Mouse (Mus musculus) limb, embryonic 11.5 days (tissue): ENCODE results near the gene Hacd4. TPM values are rescaled to one million over a fixed set of nuclear protein-coding genes. Genes with fewer than 3 reads are reported as not detected.
"Not testable (repeated sequence)": the region's sequence is repeated elsewhere in the genome, so short reads cannot be mapped to it uniquely, and the experiment has no call there.

Experiments used
- ATAC-seq: fragments of 200-750 bp; cut with Nextera tagmentation; 2 replicates; pipeline ENCODE4 v1.8.0; 2017; ENCODE audit warnings: low read depth; ENCODE audit not compliant: insufficient number of reproducible peaks, low FRiP score, low TSS enrichment
- DNase-seq: peaks from one replicate; pipeline ENCODE4 v3.0.0-alpha.2; 2015; ENCODE audit warnings: low spot score
- H3K27ac ChIP-seq: fragments of 300-500 bp; sonication (generic); replicated peaks from 2 replicates; pipeline ENCODE4 v1.5.1; 2014; ENCODE audit warnings: low read depth, mild to moderate bottlenecking, low read length
- H3K27me3 ChIP-seq: fragments of 300-500 bp; sonication (generic); 2 replicates; pipeline ENCODE4 v1.6.1; 2014; ENCODE audit warnings: mild to moderate bottlenecking, low read length, mixed read lengths; ENCODE audit not compliant: control insufficient read depth, insufficient read depth
- H3K36me3 ChIP-seq: fragments of 300-500 bp; sonication (generic); 2 replicates; pipeline ENCODE4 v1.6.1; 2014; ENCODE audit warnings: mild to moderate bottlenecking, low read length, moderate library complexity, mixed read lengths; ENCODE audit not compliant: control insufficient read depth, insufficient read depth
- H3K4me1 ChIP-seq: fragments of 300-500 bp; sonication (generic); 2 replicates; pipeline ENCODE4 v1.6.1; 2014; ENCODE audit warnings: low read length, mixed read lengths; ENCODE audit not compliant: control insufficient read depth, insufficient read depth
- H3K4me2 ChIP-seq: fragments of 300-500 bp; sonication (generic); 2 replicates; pipeline ENCODE4 v1.6.1; 2014; ENCODE audit warnings: low read depth, mild to moderate bottlenecking, moderate library complexity; ENCODE audit not compliant: severe bottlenecking
- H3K4me3 ChIP-seq: fragments of 300-500 bp; sonication (generic); 2 replicates; pipeline ENCODE4 v1.5.1; 2014; ENCODE audit warnings: low read depth, low read length
- H3K9ac ChIP-seq: fragments of 300-500 bp; sonication (generic); 2 replicates; pipeline ENCODE4 v1.6.1; 2014; ENCODE audit warnings: mild to moderate bottlenecking, low read length
- H3K9me3 ChIP-seq: fragments of 300-500 bp; sonication (generic); 2 replicates; pipeline ENCODE4 v1.6.1; 2016; ENCODE audit warnings: low read length; ENCODE audit not compliant: control insufficient read depth
- WGBS: fragments of 180-500 bp; shearing (Covaris S2); extraction: QIAGEN DNeasy Blood & Tissue Kit; methylation state at CpG from one replicate; pipeline ENCODE4 v1.1.7; 2014; 5-methylcytosine and 5-hydroxymethylcytosine counted together
- polyA plus RNA-seq: library from polyadenylated mRNA; unstranded; fragments of >200 nt; fragmentation: Nextera tagmentation; extraction: Ambion mirVana; gene quantifications from 2 replicates; pipeline ENCODE4 v1.2.1, GENCODE M21; 2014

Gene Hacd4
- polyA plus RNA-seq, 1 experiment from 2014 or later: 3.4 TPM

DNA sequence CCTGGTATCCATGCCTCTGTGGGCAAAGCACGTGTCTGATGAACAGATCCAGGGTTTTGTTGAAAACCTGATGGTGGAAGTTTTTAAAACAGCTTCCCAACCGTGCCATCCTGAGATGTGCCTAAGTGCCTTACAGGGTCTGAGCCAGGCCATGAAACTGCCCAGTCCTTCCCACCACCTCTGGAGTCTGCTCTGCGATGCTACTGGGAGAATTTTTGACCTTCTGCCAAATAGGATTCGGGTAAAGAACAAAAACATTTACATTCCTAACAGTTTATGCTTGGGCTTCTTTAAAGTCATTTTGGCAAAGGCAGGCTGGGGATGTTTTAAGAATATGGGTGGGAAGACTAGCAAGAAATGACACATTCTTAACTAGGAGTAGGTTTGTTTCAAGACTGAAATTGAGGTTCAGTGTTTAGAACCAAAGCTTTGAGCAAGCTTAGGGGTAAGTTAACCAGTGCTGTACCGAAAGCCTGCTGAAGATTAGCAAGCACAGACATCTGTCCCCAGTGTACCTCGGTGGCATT lies 41.7 kb downstream of the Hacd4 start:
- DNase-seq (no peak), ATAC-seq (no peak)
- Histone ChIP-seq H3K4me1 (no peaks in the 10 kb centered on the region), H3K9me3 (no peaks in the 10 kb centered on the region), H3K36me3 (no peaks in the 10 kb centered on the region), H3K27ac (no peak overlapping the region), H3K4me2 (no peak overlapping the region), H3K9ac (no peak overlapping the region), H3K4me3 (no peak overlapping the region), H3K27me3 (no peaks in the 10 kb centered on the region)
- 83% methylated on average over 6 of the region's 6 CpGs for WGBS

DNA sequence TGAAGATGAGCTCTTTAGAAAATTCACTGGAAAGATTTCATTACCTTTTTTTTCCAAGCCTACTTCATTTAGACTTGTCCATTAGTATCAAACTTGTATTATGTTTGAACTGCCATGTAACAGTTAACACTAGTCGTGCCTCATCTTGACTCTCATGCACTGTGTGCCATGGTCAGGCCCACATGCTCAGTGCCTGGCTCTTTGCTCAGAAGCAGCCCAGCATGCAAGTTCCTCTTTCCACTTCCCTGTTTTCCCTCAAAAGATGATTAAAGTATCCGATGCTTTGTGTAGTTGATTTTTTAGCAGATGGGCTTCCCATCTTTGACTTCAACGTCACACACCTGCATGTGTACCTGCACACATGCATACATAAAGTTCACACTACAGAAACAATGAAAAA lies 43.0 kb downstream of the Hacd4 start:
- Histone ChIP-seq H3K36me3 (no peaks in the 10 kb centered on the region), H3K9ac (no peak overlapping the region), H3K4me2 (no peak overlapping the region), H3K27ac (no peak overlapping the region), H3K9me3 (no peaks in the 10 kb centered on the region), H3K4me3 (no peak overlapping the region), H3K4me1 (no peaks in the 10 kb centered on the region), H3K27me3 (no peaks in the 10 kb centered on the region)
- 92% methylated on average over 3 of the region's 3 CpGs for WGBS
- DNase-seq (no peak), ATAC-seq (no peak)

DNA sequence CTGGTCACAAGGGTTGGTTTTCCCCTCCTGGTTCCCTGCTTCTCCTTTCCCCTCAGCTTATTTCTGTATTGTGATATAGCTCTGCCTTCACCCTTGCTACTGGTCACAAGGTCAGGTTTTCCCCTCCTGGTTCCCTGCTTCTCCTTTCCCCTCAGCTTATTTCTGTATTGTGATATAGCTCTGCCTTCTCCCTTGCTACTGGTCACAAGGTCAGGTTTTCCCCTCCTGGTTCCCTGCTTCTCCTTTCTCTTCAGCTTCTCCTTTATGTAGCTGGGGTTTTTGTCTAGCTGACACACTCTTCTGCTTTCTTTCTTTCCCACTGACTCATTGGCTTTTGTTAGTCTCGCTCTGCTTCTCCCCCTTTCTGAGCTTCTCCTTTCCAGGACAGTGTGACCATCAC lies 48.1 kb downstream of the Hacd4 start:
- 100% methylated on average over 1 of the region's 1 CpGs for WGBS
- not testable (repeated sequence) for H3K4me2 ChIP-seq, H3K4me3 ChIP-seq, ATAC-seq, H3K27ac ChIP-seq, H3K36me3 ChIP-seq, DNase-seq, H3K9ac ChIP-seq, H3K9me3 ChIP-seq, H3K27me3 ChIP-seq, H3K4me1 ChIP-seq

DNA sequence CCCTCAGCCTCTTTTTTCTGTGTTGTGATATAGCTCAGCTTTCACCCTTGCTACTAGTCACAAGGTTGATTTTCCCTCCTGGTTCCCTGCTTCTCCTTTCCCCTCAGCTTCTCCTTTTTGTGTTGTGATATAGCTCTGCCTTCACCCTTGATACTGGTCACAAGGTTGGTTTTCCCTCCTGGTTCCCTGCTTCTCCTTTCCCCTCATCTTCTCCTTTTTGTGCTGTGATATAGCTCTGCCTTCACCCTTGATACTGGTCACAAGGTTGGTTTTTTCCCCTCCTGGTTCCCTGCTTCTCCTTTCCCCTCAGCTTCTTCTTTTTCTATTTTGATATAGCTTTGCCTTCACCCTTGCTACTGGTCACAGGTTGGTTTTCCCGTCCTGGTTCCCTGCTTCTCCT lies 48.7 kb downstream of the Hacd4 start:
- Histone ChIP-seq H3K4me3 (no peak overlapping the region), H3K9me3 (no peaks in the 10 kb centered on the region), H3K4me1 (no peaks in the 10 kb centered on the region), H3K36me3 (no peaks in the 10 kb centered on the region), H3K27me3 (no peaks in the 10 kb centered on the region), H3K27ac (no peak overlapping the region), H3K9ac (no peak overlapping the region), H3K4me2 (no peak overlapping the region)
- no peak for DNase-seq
- ATAC-seq: no peak
- 75% methylated on average over 1 of the region's 1 CpGs for WGBS

DNA sequence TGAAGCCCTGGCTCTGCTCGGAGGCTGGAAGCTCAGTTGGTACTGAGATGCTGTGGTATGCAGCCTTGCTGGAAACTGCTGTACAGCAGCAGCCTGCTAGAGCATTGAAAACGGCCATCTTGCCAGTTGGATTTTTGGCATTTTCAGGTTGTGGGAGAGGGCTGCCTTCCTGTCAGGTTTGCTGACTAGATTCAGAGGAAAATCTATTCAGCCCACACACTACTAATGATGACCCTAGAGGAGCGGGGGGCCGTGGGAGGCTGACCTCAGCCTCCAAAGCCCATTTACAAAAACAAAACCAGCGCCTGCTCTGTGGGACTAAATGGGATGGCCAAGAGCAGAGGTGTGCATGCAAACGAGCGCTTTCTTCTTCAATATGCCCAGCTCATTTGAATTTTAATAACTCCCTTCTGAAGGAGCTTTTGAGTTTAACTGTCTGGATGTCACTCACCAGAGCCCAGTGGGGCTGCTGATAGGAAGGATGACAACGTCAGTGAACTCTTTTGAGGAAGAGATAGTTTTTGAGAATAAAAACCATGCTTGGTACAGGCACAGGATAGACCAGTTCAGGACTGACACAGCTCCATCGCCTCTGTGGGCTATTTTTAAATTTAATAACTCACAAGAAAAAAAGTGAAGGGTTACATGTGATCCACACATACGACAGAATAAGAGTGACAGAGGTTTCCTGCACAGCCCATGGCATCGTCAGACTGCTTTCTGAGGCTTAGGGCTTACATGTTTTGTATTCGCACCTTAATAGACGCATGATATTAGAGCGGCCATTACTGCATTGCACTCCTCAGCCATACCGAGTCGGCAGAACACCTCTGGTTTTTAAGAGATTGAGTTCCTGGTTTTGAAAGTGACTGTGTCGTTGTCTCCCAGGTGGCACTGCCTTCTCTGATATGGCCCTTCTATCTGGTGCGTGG lies 66.2 kb downstream of the Hacd4 start:
- Histone ChIP-seq H3K4me2 (no peak overlapping the region), H3K36me3 (no peaks in the 10 kb centered on the region), H3K9me3 (no peaks in the 10 kb centered on the region), H3K9ac (no peak overlapping the region), H3K27ac (no peak overlapping the region), H3K4me3 (no peak overlapping the region), H3K27me3 (no peaks in the 10 kb centered on the region), H3K4me1 (no peaks in the 10 kb centered on the region)
- ATAC-seq: no peak
- 84% methylated on average over 18 of the region's 18 CpGs for WGBS
- DNase-seq: no peak

DNA sequence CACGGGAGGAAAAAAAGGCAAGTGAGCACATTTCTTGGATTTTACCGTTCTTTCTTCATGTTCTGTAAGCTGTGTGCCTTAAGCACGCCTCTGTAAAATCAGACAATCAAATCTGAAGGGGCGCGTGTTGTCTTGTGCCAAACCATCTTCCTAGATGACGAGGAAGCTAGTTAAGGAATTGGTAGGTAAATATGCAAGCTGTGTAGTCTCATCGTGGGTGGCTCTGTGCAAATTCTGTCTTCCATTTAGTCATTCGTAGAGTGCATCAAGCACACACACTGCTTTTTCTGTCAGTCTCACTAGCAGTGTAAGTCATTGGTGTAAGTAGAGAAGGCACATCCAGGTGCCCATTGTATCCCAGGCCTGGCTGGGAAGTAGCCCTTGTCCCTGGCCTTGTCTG lies 67.9 kb downstream of the Hacd4 start:
- Histone ChIP-seq H3K9me3 (no peaks in the 10 kb centered on the region), H3K4me2 (no peak overlapping the region), H3K9ac (no peak overlapping the region), H3K4me1 (no peaks in the 10 kb centered on the region), H3K27ac (no peak overlapping the region), H3K4me3 (no peak overlapping the region), H3K27me3 (no peaks in the 10 kb centered on the region), H3K36me3 (no peaks in the 10 kb centered on the region)
- no peak for DNase-seq
- ATAC-seq: no peak
- WGBS: 78% methylated on average over 8 of the region's 8 CpGs

DNA sequence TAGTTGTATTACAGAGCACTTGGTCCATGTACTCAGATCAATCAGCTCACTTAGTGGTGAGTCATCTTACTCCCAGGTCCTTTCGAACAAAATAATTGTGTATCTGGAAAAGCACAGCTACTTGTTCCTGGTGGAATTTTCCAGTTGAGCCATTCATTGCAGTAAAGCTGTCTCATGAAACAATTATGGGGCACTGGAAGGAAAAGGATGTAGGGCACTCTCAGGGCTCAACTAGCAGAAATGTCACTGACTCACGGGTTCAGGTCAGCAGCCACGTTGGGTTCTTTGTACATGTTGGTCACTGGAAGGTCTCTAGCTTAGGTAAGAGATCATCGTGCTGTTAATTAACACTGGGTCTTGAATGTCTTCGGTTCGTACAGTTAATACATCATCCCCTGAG lies 68.8 kb downstream of the Hacd4 start:
- WGBS: 80% methylated on average over 6 of the region's 6 CpGs
- H3K36me3 ChIP-seq: no peaks in the 10 kb centered on the region
- H3K4me3 ChIP-seq: no peak overlapping the region
- no peaks in the 10 kb centered on the region for H3K9me3 ChIP-seq
- H3K27ac ChIP-seq: no peak overlapping the region
- no peak for ATAC-seq
- DNase-seq: no peak
- no peak overlapping the region for H3K9ac ChIP-seq
- H3K4me2 ChIP-seq: no peak overlapping the region
- no peaks in the 10 kb centered on the region for H3K27me3 ChIP-seq
- no peaks in the 10 kb centered on the region for H3K4me1 ChIP-seq

DNA sequence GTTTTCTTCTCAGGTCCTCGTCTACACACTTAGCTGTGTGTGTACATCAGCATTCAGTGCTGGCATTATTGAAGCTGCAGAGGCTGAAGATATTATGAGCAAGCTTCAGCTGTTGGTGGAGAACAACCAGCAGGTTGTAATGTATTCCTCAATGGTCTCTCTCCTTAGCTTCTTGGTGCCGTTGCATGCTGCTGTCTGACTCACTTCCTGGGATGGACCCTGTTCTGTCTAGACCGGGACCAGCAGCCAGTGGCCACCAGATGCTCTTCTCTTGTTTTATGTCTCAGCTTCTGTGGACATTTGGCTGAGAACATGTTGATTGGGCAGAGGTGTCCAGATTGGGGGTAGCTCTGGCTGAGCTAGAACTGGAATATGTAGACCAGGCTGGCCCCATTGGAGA lies 81.3 kb downstream of the Hacd4 start:
- no peaks in the 10 kb centered on the region for H3K9me3 ChIP-seq
- H3K27ac ChIP-seq: no peak overlapping the region
- no peak for ATAC-seq
- H3K36me3 ChIP-seq: no peaks in the 10 kb centered on the region
- no peak overlapping the region for H3K4me3 ChIP-seq
- no peak overlapping the region for H3K4me2 ChIP-seq
- no peaks in the 10 kb centered on the region for H3K4me1 ChIP-seq
- WGBS: 84% methylated on average over 3 of the region's 3 CpGs
- H3K27me3 ChIP-seq: no peaks in the 10 kb centered on the region
- no peak overlapping the region for H3K9ac ChIP-seq
- DNase-seq: no peak
